Mouse (Mus musculus): ENCODE measurements around the gene Dbn1. TPM values are rescaled to one million over a fixed set of nuclear protein-coding genes. Genes with fewer than 3 reads are reported as not detected.

Gene Dbn1
- total RNA-seq, 2 experiments from 2014 or later: 623 to 643 TPM

- intact Hi-C loops (cut with DNase I): loop anchor here (5.0 kb wide), 1 partner anchor 104 kb away; no protein-coding TSS in a partner anchor
- no peak for DNase-seq
Observed at GRCm38 (mm10) chr13:55511492-55511861, 23.6 kb upstream of the Dbn1 start.

- DNase-seq: peak; percentile 70
- intact Hi-C loops (cut with DNase I): loop anchor here (5.0 kb wide), 1 partner anchor 104 kb away; no protein-coding TSS in a partner anchor
Observed at GRCm38 (mm10) chr13:55510668-55511491, 23.0 kb upstream of the Dbn1 start.

- DNase-seq: no peak
- intact Hi-C loops (cut with DNase I): loop anchor here (5.0 kb wide), 1 partner anchor 103 kb away; no protein-coding TSS in a partner anchor
Observed at GRCm38 (mm10) chr13:55510332-55510667, 22.4 kb upstream of the Dbn1 start.

- intact Hi-C loops (cut with DNase I): no loop called here
- DNase-seq: no peak
Observed at GRCm38 (mm10) chr13:55508531-55508930, 20.6 kb upstream of the Dbn1 start.

GRCm38 (mm10) chr13:55507877-55508276 lies 20.0 kb upstream of the Dbn1 start:
- intact Hi-C loops (cut with DNase I): no loop called here
- no peak for DNase-seq

GRCm38 (mm10) chr13:55506697-55507096 lies 18.8 kb upstream of the Dbn1 start:
- intact Hi-C loops (cut with DNase I): no loop called here
- DNase-seq: peak; percentile 58

- DNase-seq: no peak
- intact Hi-C loops (cut with DNase I): no loop called here
Observed at GRCm38 (mm10) chr13:55505810-55506209, 17.9 kb upstream of the Dbn1 start.

- intact Hi-C loops (cut with DNase I): no loop called here
- no peak for DNase-seq
Observed at GRCm38 (mm10) chr13:55504390-55504789, 16.5 kb upstream of the Dbn1 start.

GRCm38 (mm10) chr13:55502405-55502804 lies 14.5 kb upstream of the Dbn1 start:
- DNase-seq: no peak
- intact Hi-C loops (cut with DNase I): no loop called here

- intact Hi-C loops (cut with DNase I): no loop called here
- no peak for DNase-seq
Observed at GRCm38 (mm10) chr13:55500575-55500974, 12.7 kb upstream of the Dbn1 start.

- intact Hi-C loops (cut with DNase I): no loop called here
- no peak for DNase-seq
Observed at GRCm38 (mm10) chr13:55498906-55499305, 11.0 kb upstream of the Dbn1 start.

GRCm38 (mm10) chr13:55496661-55497060 lies 8.8 kb upstream of the Dbn1 start:
- DNase-seq: no peak
- intact Hi-C loops (cut with DNase I): no loop called here

- peak; percentile 64 for DNase-seq
- intact Hi-C loops (cut with DNase I): no loop called here
Observed at GRCm38 (mm10) chr13:55495702-55496101, 7.8 kb upstream of the Dbn1 start.

GRCm38 (mm10) chr13:55494883-55495621 lies 7.1 kb upstream of the Dbn1 start:
- DNase-seq: peak; percentile 74
- intact Hi-C loops (cut with DNase I): no loop called here

GRCm38 (mm10) chr13:55494257-55494656 lies 6.3 kb upstream of the Dbn1 start:
- no peak for DNase-seq
- intact Hi-C loops (cut with DNase I): no loop called here

- DNase-seq: peak; percentile 69
- intact Hi-C loops (cut with DNase I): no loop called here
Observed at GRCm38 (mm10) chr13:55486916-55487577, 864 bp downstream of the Dbn1 start.

- intact Hi-C loops (cut with DNase I): no loop called here
- DNase-seq: peak; percentile 72
Observed at GRCm38 (mm10) chr13:55486029-55486794, 1.7 kb downstream of the Dbn1 start.

- intact Hi-C loops (cut with DNase I): no loop called here
- DNase-seq: no peak
Observed at GRCm38 (mm10) chr13:55484520-55485088, 3.3 kb downstream of the Dbn1 start.

- peak; percentile 93 for DNase-seq
- intact Hi-C loops (cut with DNase I): no loop called here
Observed at GRCm38 (mm10) chr13:55483593-55483992, 4.3 kb downstream of the Dbn1 start.

- DNase-seq: no peak
- intact Hi-C loops (cut with DNase I): no loop called here
Observed at GRCm38 (mm10) chr13:55483071-55483470, 4.8 kb downstream of the Dbn1 start.

Data from left cerebral cortex, postnatal 4 days (tissue).